Mouse (Mus musculus) embryonic fibroblast, embryonic 13.5 days (primary cell): ENCODE measurements around the gene Smyd3.

Experiments used
- CTCF ChIP-seq: IDR thresholded peaks from 2 replicates; pipeline ENCODE4 v1.5.1; 2011; ENCODE audit warnings: mild to moderate bottlenecking, control low read depth, low read length, moderate library complexity, borderline replicate concordance; ENCODE audit not compliant: insufficient read depth
- POLR2A ChIP-seq: IDR thresholded peaks from 2 replicates; pipeline ENCODE4 v1.6.1; 2011; ENCODE audit warnings: low read depth, mild to moderate bottlenecking, control low read depth, low read length, moderate library complexity

- no peak for TF ChIP-seq POLR2A
- no peak for TF ChIP-seq CTCF
These were observed 133.5 kb downstream of the Smyd3 start for GRCm38 (mm10) chr1:179384296-179384695.
